Mouse (Mus musculus) right cerebral cortex, postnatal 36 days (tissue): ENCODE results near the gene Spen.

ENCODE experiments used
- DNase-seq, 2 experiments: peaks; one replicate each; pipeline ENCODE4 v3.0.0; 2022; ENCODE audit warnings: low spot score in 2 of 2, mixed read lengths in 1 of 2

Gene Spen

DNA sequence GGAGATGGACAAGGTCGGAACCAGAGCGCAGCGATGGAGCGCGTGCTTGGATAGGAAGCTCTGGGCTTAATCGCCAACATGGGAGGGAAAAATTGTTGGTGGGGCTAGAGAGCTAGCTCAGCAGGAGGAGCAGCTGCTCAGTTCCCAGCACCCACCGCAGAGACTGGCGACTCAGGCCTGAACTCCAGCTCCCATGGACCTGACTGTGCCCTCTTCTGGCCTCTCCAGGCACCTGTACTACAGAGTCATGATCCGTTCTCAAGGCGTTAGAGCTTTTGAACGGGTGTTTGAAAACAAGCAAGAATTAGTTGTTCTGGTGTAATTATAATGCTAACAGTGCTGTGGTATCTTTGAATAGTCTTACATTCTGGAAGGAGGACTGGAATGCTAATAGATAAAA lies 9.5 kb downstream of the Spen start:
- no peak for DNase-seq

DNA sequence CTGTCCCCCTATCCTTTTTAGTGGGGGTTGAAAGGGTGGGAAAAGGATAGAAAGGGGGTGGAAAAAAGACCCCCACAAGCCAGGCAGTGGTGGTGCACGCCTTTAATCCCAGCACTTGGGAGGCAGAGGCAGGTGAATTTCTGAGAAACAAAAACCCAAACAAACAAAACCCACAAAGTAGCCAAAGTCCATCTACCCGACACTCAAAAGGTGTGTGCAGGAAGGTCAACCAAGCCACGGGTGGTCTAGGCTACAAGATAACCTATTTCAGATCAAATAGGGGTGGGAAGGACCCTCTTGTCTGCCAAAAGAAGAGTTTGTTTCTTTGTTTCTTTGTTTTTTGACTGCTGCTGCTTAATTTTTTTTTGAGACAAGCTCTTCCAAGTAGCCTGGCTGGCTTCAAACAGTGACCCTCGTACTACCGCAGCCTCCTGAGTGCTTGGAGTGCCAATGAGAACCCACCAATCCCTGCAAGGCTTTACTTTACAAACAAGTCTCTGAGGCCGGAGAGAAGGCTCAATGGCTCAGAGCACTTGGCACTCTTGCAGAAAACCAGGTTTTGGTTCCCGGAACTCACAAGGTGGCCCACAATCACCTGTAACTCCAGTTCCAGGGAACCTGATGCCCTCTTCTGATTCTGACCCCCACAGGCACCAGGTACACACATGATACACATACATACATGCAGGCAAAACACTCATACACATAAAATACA lies 11.3 kb downstream of the Spen start:
- DNase-seq, result no peak

DNA sequence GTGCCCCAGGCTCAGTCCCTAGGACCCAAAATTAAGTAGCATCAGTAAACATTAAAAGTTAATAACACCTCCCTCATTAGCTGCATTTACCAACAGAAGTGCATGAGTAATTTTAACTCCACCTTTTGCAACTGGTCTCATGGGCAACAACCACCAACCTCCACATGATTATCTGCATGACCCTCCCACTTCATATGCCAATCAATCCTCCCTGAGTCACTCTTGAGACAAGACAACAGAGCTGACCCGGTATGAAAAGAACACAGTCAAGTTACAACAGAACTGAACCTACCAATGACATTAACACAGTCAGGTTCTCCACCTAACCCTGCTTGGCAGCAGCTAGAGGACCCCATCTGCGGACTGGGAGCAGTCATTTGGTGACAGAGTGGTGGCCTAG lies 12.5 kb downstream of the Spen start:
- no peak for DNase-seq

GRCm38 (mm10) chr4:141524658-141525057 lies 13.7 kb downstream of the Spen start:
- DNase-seq, result no peak

DNA sequence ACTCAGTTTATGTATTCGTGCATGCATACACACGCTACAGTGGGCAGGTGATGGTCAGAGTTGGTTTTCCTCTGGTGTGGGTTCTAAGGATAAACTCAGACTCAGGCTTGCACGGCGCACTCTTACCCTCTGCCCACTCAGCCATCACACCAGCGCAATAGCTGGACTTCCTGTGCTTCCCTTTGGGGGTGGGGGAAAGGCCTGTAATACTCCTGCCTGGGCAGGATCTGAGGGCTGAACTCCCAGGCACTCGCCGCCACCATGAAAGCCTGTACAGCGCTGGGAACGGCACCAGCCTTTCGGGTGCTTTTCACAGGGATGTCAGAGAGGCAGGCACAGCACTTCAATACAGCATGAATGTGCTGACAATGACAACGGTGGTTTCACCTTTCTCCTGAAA lies 15.3 kb downstream of the Spen start:
- no peak for DNase-seq

DNA sequence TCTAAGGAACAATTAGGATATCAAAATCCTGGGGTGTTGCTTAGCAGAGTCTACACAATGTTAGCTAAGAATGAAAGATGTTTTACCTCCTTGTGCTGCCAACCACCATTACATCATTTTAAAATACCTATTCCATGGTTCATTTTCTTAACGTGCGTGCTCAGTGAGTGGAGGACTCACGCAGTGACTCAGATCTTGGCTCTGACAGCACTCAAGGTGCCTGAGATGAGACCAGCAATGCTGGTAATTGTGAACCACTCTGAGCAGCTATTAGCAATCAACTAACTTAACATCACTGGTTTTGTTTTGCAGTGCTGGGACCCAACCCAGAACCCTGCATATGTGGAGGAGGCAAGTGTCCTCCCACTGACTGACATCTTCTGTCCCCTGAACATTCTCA lies 20.0 kb downstream of the Spen start:
- no peak for DNase-seq

GRCm38 (mm10) chr4:141514179-141514641 lies 24.2 kb downstream of the Spen start:
- DNase-seq, result no peak

- DNase-seq, result no peak
Measured at GRCm38 (mm10) chr4:141512145-141512544, 26.3 kb downstream of the Spen start.

- no peak for DNase-seq
Measured at GRCm38 (mm10) chr4:141510457-141510856, 27.9 kb downstream of the Spen start.

GRCm38 (mm10) chr4:141506893-141507292 lies 31.5 kb downstream of the Spen start:
- DNase-seq, result no peak

DNA sequence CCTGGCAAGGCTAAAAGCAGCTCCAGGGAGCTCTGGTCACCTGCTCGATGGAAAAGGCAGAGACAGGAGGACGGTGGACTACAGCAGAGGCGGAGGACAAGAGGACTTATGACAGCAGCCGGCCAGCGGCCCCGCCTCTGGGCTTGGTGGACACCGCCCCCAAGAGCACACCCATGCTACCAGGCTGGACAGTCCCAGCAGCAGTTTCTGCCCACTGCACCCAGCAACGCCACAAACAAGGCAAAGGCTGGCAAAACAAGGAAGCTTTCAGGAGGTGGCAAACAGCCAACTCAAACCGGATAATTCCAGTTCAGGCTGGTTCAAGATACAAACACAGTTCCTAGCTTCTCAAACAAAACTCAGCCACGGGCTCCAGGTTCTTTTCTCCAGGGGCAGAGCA lies 32.0 kb downstream of the Spen start:
- peak; percentile 56 to 63 for DNase-seq

DNA sequence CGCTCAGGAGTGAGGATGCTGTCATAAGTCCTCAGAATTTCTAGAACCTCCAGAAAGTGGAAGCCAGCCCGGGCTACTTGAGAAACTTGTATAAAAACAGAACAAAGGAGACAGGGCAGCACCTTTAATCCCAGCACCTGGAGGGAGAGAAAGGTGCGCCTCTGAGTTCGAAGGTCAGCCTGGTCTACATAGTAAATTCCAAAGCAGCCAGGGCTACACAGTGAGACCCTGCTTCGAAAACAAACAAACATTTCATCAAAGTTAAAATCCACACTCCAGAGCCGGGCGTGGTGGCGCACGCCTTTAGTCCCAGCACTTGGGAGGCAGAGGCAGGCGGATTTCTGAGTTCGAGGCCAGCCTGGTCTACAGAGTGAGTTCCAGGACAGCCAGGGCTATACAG lies 32.6 kb downstream of the Spen start:
- no peak for DNase-seq

- no peak for DNase-seq
Measured at GRCm38 (mm10) chr4:141504471-141504870, 33.9 kb downstream of the Spen start.

DNA sequence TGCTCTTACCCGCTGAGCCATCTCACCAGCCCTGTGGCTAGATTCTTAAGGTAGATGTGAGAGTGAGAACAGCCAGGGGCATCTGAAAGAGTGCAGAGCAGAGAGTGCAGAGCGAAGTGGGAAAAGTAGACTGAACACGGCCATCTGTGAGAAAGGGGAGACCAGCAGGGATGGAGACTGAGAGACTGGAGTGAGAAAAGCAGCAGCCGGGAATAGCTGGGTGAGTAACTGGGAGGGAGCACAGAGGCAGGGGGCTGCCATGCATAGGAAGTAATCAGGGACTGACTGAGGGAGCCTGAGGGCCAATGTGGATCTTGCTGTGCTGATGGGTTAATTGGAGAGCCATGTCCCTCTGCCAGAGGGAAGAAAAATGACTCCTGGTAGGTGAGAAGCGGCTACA lies 35.7 kb downstream of the Spen start:
- no peak for DNase-seq

DNA sequence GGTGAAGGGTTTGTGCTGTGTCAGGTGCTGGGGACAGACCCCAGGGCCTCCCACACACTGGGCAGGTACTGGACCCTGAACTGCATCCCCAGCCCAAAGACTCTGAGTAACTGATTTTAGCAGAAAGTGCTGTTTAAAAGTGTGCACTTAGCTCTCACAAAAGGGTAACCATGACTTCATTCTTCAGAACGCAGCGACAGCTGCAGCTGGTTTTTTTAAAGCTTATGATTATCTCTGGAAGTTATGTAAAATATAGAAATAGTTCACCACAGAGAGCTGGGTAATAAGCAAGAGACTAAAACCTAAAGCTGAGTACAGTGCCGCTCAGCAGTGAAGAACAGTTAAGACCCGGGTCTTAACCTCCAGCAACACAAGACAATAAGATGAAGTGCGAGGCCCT lies 37.3 kb downstream of the Spen start:
- peak in 1 of 2 experiments; percentile 51 for DNase-seq

DNA sequence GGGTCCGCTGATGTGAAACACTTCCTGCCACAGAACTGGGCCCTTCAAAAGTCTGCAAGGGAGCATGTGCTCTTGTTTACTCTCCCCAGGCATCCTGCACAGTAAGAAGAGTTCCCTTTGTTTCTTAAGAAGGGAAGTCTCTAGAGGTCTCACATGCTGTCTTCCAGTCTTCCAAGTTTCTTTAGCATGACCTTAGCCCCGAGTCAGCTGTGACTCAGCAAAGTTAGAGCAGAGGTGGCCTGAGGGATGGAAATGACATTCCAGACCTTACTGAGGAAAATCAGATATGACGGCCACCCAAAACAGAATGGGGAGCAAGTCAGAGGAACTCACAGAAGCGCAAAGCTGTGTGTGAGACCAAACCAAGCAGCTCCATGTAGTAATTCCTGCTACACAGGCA lies 37.8 kb downstream of the Spen start:
- no peak for DNase-seq

GRCm38 (mm10) chr4:141488670-141489069 lies 49.7 kb downstream of the Spen start:
- no peak for DNase-seq

DNA sequence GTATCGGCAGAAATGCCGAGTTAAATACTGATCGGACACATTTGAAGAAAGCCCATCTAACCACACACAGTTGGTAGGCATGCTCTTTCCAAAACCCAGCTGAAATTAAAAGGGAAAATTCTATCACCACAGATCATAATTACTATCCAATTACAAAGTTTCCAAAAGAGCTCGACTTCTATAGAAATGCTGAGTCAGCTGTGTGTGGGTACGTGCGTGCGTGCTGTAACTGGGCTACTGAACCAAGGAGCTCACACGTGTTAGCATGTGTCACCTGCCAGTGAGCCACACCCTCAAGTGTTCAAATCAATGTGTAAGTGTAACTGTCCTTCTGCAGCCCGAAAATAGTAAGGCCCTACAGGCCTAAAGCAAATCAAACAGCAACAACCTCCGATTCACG lies 50.8 kb downstream of the Spen start:
- DNase-seq, result no peak

DNA sequence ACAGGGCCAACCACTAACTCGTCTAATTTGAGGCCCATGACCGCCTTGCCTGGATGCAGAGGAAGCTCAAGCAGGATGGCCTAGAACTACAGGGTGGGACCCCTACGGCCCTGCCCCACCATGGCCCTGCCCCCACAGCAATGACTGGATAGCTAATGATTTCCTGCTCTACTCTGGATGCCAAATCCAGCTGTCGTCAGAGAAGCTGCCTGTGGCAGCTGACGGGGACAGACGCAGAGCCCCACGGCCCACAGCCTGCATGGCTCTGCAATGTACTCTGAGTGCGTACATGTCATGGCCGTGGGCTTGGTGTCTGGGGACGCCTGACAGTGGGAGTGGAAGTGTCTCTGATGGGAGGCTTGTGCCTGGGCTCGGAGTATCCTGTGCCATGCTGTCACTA lies 54.3 kb downstream of the Spen start:
- no peak for DNase-seq

- no peak for DNase-seq
Measured at GRCm38 (mm10) chr4:141479411-141479810, 59.0 kb downstream of the Spen start.

GRCm38 (mm10) chr4:141478794-141479193 lies 59.6 kb downstream of the Spen start:
- no peak for DNase-seq

DNA sequence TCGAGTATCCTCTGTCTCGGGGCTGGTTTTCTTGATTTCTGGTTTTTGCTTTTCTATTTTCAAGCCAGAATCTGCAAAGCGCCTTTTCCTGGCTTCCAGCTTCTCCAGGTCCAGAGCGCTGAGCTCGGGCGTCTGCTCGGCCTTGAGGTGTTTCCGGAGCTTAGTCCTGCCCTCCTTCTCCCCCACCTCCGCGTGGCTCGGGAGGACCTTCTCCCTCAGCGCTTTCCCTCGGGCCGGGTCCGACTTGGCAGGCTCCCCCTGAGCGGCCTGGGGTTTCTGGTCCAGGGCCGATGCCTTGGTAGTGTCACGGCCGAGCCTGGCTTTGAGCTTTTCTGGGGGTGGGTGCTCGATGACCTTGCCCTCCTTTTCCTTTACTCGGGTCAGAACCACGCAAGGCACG lies 60.2 kb downstream of the Spen start:
- no peak for DNase-seq

GRCm38 (mm10) chr4:141477681-141478102 lies 60.7 kb downstream of the Spen start:
- DNase-seq, result peak; percentile 64 to 69

GRCm38 (mm10) chr4:141474431-141474830 lies 64.0 kb downstream of the Spen start:
- no peak for DNase-seq
